Mouse (Mus musculus) ovary, postnatal 14 days (tissue): ENCODE data around the gene Il18bp.
"Not testable (repeated sequence)": the region's sequence is repeated elsewhere in the genome, so short reads cannot be mapped to it uniquely, and the experiment has no call there.

Source experiments
- DNase-seq: peaks from one replicate; pipeline ENCODE4 v3.0.0; 2022; ENCODE audit warnings: low spot score

Il18bp gene

GRCm38 (mm10) chr7:102018590-102018989, at the start of gene Il18bp:
Gene Il18bp (minus strand): TSS chr7:102018690.
- no peak for DNase-seq

- no peak for DNase-seq
Measured at GRCm38 (mm10) chr7:102066363-102066762, 47.9 kb upstream of the Il18bp start.

GRCm38 (mm10) chr7:102065046-102065891, 46.8 kb upstream of the Il18bp start, which contains the start of the genes Rnf121, Xndc1 and Xntrpc:
Gene Rnf121 (minus strand): TSS chr7:102065469.
Gene Xndc1 (plus strand): TSS chr7:102065511.
Gene Xntrpc (plus strand): TSS chr7:102065713.
- peak; percentile 83 for DNase-seq

- DNase-seq, result no peak
Measured at GRCm38 (mm10) chr7:102064655-102065045, 46.2 kb upstream of the Il18bp start.

GRCm38 (mm10) chr7:102063891-102064290, 45.4 kb upstream of the Il18bp start:
- DNase-seq, result no peak

GRCm38 (mm10) chr7:102062203-102062602, 43.7 kb upstream of the Il18bp start:
- no peak for DNase-seq

- no peak for DNase-seq
Measured at GRCm38 (mm10) chr7:102061353-102061752, 42.9 kb upstream of the Il18bp start.

- not testable (repeated sequence) for DNase-seq
Measured at GRCm38 (mm10) chr7:102048524-102048923, 30.0 kb upstream of the Il18bp start.

- DNase-seq, result no peak
Measured at GRCm38 (mm10) chr7:102042314-102042713, 23.8 kb upstream of the Il18bp start.

GRCm38 (mm10) chr7:102037318-102037717, 18.8 kb upstream of the Il18bp start:
- no peak for DNase-seq

- DNase-seq, result no peak
Measured at GRCm38 (mm10) chr7:102035534-102035933, 17.0 kb upstream of the Il18bp start.

- no peak for DNase-seq
Measured at GRCm38 (mm10) chr7:102034904-102035303, 16.4 kb upstream of the Il18bp start.

GRCm38 (mm10) chr7:102025187-102026119, 7.0 kb upstream of the Il18bp start:
- no peak for DNase-seq

GRCm38 (mm10) chr7:102023821-102024220, 5.3 kb upstream of the Il18bp start:
- no peak for DNase-seq

- DNase-seq, result not testable (repeated sequence)
Measured at GRCm38 (mm10) chr7:102020934-102021333, 2.4 kb upstream of the Il18bp start.

GRCm38 (mm10) chr7:102019362-102019761, 872 bp upstream of the Il18bp start:
- DNase-seq, result no peak

GRCm38 (mm10) chr7:102018034-102018433, 456 bp downstream of the Il18bp start:
- no peak for DNase-seq

- DNase-seq, result no peak
Measured at GRCm38 (mm10) chr7:102017452-102017851, 1.0 kb downstream of the Il18bp start.

GRCm38 (mm10) chr7:102016936-102017335, 1.6 kb downstream of the Il18bp start:
- no peak for DNase-seq

- no peak for DNase-seq
Measured at GRCm38 (mm10) chr7:102014995-102015394, 3.5 kb downstream of the Il18bp start.

- no peak for DNase-seq
Measured at GRCm38 (mm10) chr7:102013416-102013815, 5.1 kb downstream of the Il18bp start.

- no peak for DNase-seq
Measured at GRCm38 (mm10) chr7:102011855-102012254, 6.6 kb downstream of the Il18bp start.

GRCm38 (mm10) chr7:102006520-102006919, 12.0 kb downstream of the Il18bp start:
- DNase-seq, result no peak
